Mouse (Mus musculus) heart, adult 2 months (tissue): ENCODE measurements around the gene Cygb. TPM values are rescaled to one million over a fixed set of nuclear protein-coding genes. Genes with fewer than 3 reads are reported as not detected.

Experiments used
- DNase-seq, 2 experiments: peaks; one replicate each; pipeline ENCODE4 v3.0.0; 2021
- H3K27ac ChIP-seq: fragments of 200-600 bp; 2 replicates; pipeline ENCODE4 v1.8.1; 2022
- H3K27me3 ChIP-seq: fragments of 200-500 bp; 2 replicates; pipeline ENCODE4 v1.6.1; 2012; ENCODE audit warnings: mild to moderate bottlenecking, low read length, inconsistent platforms, mixed read lengths; ENCODE audit not compliant: control insufficient read depth, insufficient read depth
- H3K36me3 ChIP-seq: fragments of 200-500 bp; 2 replicates; pipeline ENCODE4 v1.6.1; 2012; ENCODE audit warnings: low read length, inconsistent platforms; ENCODE audit not compliant: control insufficient read depth, insufficient read depth
- H3K4me1 ChIP-seq: fragments of 200-500 bp; 2 replicates; pipeline ENCODE4 v1.6.1; 2011; ENCODE audit warnings: low read length; ENCODE audit not compliant: control insufficient read depth, insufficient read depth
- H3K4me3 ChIP-seq: fragments of 200-600 bp; 2 replicates; pipeline ENCODE4 v1.8.1; 2022
- H3K79me2 ChIP-seq: fragments of 200-500 bp; replicated peaks from 2 replicates; pipeline ENCODE4 v1.6.1; 2012; ENCODE audit warnings: mild to moderate bottlenecking, inconsistent platforms, low read length, moderate library complexity, mixed read lengths; ENCODE audit not compliant: control insufficient read depth, insufficient read depth
- H3K9ac ChIP-seq: fragments of 200-500 bp; 2 replicates; pipeline ENCODE4 v1.6.1; 2012; ENCODE audit warnings: low read depth, mild to moderate bottlenecking, control low read depth, inconsistent platforms, low read length, mixed read lengths
- CTCF ChIP-seq: fragments of 200-600 bp; IDR thresholded peaks from 2 replicates; pipeline ENCODE4 v1.8.1; 2022; ENCODE audit warnings: antibody characterized with exemption, mild to moderate bottlenecking, moderate library complexity
- EP300 ChIP-seq: fragments of 200-500 bp; IDR thresholded peaks from 2 replicates; pipeline ENCODE4 v1.6.1; 2011; ENCODE audit warnings: low read depth, low read length, control low read depth; ENCODE audit not compliant: insufficient read depth
- POLR2A ChIP-seq: fragments of 200-500 bp; IDR thresholded peaks from 2 replicates; pipeline ENCODE4 v1.6.1; 2011; ENCODE audit warnings: mild to moderate bottlenecking, low read depth, low read length, control low read depth; ENCODE audit not compliant: insufficient read depth
- WGBS: fragments of 180-500 bp; shearing (Covaris S2); methylation state at CpG from one replicate; pipeline ENCODE4 v1.1.7; 2018; 5-methylcytosine and 5-hydroxymethylcytosine counted together
- intact Hi-C: fragments of 180-260 bp; cut with DNase I; formaldehyde crosslinking; loops from one replicate; pipeline ENCODE4 v1.15.1; 2025
- polyA plus RNA-seq: library from polyadenylated mRNA; depleted of rRNA; stranded (reverse); fragments of >200 nt; gene quantifications from 2 replicates; pipeline ENCODE4 v1.2.3, GENCODE M21; 2012
- total RNA-seq, 2 experiments: library from RNA; stranded (reverse); gene quantifications; 2 replicates each; pipeline ENCODE4 v1.2.3; 2021

Cygb gene
- total and polyA plus RNA-seq, 3 experiments: 42.5 to 55.0 (median 50.3) TPM

DNA sequence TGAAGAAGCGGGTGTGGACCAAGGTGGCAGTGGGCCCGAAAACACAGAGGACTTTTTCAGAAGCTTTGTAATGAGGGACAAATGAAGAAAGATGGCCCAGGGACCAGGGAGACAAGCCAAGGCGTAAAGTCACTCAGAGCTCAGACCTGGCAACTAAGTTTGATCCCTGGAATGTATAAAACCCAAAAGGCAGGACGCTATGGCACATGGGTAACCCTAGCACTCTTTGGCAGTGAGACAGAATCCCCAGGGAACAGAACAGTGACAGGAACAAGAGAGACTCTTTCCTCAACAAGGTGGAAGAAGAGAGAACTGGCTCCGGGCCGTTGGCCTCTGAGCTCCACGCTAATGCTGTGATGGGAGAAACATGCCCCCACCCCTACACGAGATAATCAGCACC is 3.3 kb downstream of the Cygb start:
- no peak for TF ChIP-seq CTCF
- no peak for TF ChIP-seq POLR2A
- TF ChIP-seq EP300: no peak
- Histone ChIP-seq H3K4me3 (no peak overlapping the region; the same call in 1 of the 2 replicates), H3K4me1 (peaks cover 7% of the 10 kb centered on the region), H3K9ac (no peak overlapping the region; the same call in 1 of the 2 replicates), H3K27me3 (peaks cover 3% of the 10 kb centered on the region; the same call in 1 of the 2 replicates), H3K79me2 (no peaks in the 10 kb centered on the region), H3K27ac (peak overlapping the region; percentile 66; the same call in 1 of the 2 replicates), H3K36me3 (no peaks in the 10 kb centered on the region)
- intact Hi-C loops: no loop called here
- no peak for DNase-seq
- 77% methylated on average over 8 of the region's 8 CpGs for WGBS

DNA sequence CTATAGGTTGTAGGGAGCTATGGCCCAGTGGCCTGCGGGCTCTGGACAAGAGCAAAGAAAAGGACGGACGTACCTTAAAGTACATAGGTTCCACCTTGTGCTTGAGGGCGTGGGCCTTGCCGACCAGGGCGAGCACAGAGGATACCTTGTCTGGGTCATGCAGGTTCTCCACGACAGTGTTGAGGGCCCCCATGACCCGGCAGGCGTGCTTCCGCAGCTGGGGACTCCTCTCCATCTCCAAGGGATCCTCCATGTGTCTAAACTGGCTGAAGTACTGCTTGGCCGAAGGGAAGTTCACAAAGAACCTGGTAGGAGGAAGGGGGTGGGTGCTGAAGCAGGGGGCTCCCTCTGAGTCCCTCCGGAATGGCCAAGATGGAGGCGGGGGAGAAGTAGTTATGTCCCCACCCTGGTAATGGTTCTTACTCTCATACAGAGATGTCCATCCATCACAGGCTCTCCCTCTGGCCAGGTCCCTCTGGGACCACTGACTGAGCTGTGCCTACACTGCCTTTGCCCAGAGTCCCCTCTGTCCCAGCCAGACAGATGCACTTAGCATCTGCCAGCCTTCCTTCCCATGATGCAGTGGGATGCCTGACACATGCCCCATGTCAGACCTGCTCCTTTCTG is 4.3 kb downstream of the Cygb start:
- H3K27ac ChIP-seq: peak overlapping the region; percentile 82
- peaks cover 3% of the 10 kb centered on the region; the same call in 1 of the 2 replicates for H3K27me3 ChIP-seq
- H3K4me1 ChIP-seq: peaks cover 7% of the 10 kb centered on the region
- no peak for TF ChIP-seq EP300
- no peak for TF ChIP-seq POLR2A
- TF ChIP-seq CTCF: no peak
- intact Hi-C loops: no loop called here
- H3K9ac ChIP-seq: no peak overlapping the region
- no peaks in the 10 kb centered on the region for H3K36me3 ChIP-seq
- H3K4me3 ChIP-seq: no peak overlapping the region
- WGBS: 87% methylated on average over 13 of the region's 13 CpGs
- H3K79me2 ChIP-seq: no peaks in the 10 kb centered on the region
- DNase-seq: no peak

DNA sequence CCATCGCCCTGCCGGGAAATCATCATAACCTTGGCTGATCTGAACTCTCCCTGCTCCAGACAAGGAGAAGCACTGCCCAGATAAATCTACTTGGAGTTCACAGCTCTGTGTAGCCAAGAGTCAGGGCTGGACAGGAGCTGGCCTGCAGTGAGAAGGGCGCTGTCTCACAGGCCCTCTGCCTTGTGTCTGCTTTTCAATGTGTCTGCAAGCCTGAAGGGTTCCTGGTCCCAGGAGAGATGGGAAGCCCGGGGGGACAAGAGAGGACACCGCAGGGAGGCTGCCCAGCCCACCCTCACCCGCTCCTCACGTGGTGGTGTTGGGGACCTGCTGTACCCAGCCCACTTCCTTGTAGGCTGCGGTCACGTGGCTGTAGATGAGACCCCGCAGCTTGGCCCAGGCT is 5.1 kb downstream of the Cygb start:
- Histone ChIP-seq H3K36me3 (no peaks in the 10 kb centered on the region), H3K4me1 (peaks cover 7% of the 10 kb centered on the region), H3K27ac (peak overlapping the region; percentile 82), H3K79me2 (no peaks in the 10 kb centered on the region), H3K4me3 (no peak overlapping the region), H3K27me3 (peaks cover 3% of the 10 kb centered on the region; the same call in 1 of the 2 replicates), H3K9ac (peak overlapping the region; percentile 18; the same call in 1 of the 2 replicates)
- DNase-seq: no peak
- intact Hi-C loops: no loop called here
- 46% methylated on average over 10 of the region's 10 CpGs for whole genome bisulfite sequencing
- TF ChIP-seq CTCF (no peak), EP300 (no peak), POLR2A (no peak)

DNA sequence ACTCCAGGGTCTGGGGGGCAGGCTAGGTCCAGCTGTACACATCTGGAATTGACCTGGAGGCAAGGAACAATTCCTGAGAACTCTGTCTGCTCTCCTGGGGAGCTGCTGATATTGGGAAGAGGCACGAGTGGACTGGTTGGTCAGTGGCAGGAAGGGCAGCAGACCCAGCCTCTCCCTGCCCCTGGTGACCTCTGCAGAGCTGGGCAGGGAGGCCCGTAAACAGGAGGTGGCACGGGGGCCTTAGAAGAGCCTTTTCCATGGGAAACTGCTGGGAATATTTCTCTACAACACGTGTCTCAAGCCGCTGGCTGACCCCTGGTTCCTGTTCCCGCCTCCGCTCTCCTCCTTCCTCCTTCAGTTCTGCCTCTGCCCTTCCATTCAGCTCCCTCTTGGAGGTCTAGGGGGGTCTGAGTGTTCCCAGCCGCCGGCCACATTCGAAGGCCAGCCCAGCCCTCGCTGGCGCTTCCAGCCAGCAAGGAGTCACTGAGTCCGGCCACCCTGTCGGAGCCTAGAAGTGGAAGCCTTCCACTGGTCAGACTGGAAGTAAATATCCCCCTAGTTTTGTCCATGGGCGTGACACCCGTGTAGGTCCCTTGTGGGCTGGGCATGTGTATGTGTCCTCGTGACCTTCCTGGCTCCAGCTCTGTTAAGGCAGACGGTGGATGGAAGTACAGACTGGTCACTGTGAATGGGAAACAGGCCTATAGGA is 5.7 kb downstream of the Cygb start:
- H3K4me1 ChIP-seq: peaks cover 7% of the 10 kb centered on the region
- no peaks in the 10 kb centered on the region; the same call in 1 of the 2 replicates for H3K27me3 ChIP-seq
- peak overlapping the region; percentile 35 for H3K9ac ChIP-seq

DNA sequence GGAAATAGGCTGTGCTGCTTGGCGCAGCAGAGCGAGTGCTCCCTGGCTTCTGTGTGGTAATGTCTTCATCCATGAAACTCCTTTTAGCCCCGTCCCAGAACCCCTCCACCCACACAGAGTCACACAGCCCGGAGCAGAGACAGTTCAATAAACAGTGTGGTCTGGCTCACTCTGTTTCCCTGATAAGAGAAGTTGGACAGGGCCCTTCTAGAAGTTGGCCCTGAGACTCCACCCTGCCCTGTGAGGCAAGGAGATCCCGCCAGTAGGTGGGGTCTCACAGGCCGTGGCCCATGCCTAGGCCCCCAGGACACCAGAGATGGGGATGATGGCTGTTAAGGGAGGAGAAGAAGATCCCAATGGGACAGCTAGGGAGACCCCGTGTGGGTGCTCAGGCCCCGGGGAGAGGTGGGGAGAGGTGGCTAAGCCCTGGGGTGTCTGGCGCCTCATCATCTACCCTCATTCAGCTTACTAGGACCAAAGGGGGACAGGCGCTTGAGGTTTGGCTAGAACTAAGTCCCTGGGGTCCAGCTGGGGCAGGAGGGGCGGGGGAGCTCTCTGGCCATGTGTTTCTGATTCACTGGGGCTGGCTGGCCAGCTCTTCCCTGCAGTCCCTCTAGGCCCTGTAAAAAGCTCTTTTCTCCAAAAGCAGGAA is 6.6 kb downstream of the Cygb start:
- Histone ChIP-seq H3K36me3 (no peaks in the 10 kb centered on the region), H3K79me2 (no peaks in the 10 kb centered on the region), H3K9ac (0 out of 2 replicates have a peak overlapping the region, but pooled peaks have one; percentile 10), H3K27me3 (no peaks in the 10 kb centered on the region), H3K27ac (peak overlapping the region; percentile 82), H3K4me3 (no peak overlapping the region), H3K4me1 (peaks cover 7% of the 10 kb centered on the region)
- DNase-seq: peak; percentile 81 to 85
- 58% methylated on average over 11 of the region's 11 CpGs for WGBS
- TF ChIP-seq CTCF (peak; percentile 38), POLR2A (no peak; the same call in 1 of the 2 replicates), EP300 (no peak; the same call in 1 of the 2 replicates)
- intact Hi-C loops: no loop called here

More for the DNA sequence above, 5.7 kb downstream of the Cygb start:
- TF ChIP-seq POLR2A: 0 out of 2 replicates have a peak, but pooled peaks have one; percentile 40
- no peak for TF ChIP-seq CTCF
- 0 out of 2 replicates have a peak, but pooled peaks have one; percentile 7 for TF ChIP-seq EP300
- peak; percentile 78 to 84 for DNase-seq
- intact Hi-C loops: no loop called here
- Histone ChIP-seq H3K79me2 (no peaks in the 10 kb centered on the region), H3K4me3 (no peak overlapping the region), H3K27ac (peak overlapping the region; percentile 82), H3K36me3 (no peaks in the 10 kb centered on the region)
- WGBS: 38% methylated on average over 18 of the region's 18 CpGs
